Mouse (Mus musculus): Measurements from ENCODE around the gene Phf11d.
"Not testable (repeated sequence)": the region's sequence is repeated elsewhere in the genome, so short reads cannot be mapped to it uniquely, and the experiment has no call there.

Phf11d gene

DNA sequence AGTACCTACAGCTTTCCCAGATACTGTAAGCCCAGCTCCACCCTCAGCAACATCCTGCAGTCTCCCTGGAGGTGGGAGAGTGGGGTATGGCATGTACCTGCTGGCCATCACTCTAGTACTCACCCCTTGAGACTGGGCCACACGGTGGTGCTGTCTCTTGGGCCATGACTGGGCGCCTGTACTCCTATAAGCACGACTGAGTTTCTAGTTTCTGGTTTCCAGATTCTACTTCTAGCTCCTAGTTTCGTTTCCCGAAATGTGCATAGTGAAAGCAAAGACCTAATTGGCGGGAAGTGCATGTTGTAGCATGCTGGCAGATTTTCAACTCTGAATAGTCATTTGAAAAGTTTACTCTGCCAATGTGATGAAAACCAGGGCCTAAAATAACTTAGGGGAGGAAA lies at the start of gene Phf11d:
TSS of gene Phf11d (minus strand) at position 227 of the 401 bp plus-strand sequence.
- no peak for DNase-seq (ENCODE audit: low read depth, low spot score)

DNA sequence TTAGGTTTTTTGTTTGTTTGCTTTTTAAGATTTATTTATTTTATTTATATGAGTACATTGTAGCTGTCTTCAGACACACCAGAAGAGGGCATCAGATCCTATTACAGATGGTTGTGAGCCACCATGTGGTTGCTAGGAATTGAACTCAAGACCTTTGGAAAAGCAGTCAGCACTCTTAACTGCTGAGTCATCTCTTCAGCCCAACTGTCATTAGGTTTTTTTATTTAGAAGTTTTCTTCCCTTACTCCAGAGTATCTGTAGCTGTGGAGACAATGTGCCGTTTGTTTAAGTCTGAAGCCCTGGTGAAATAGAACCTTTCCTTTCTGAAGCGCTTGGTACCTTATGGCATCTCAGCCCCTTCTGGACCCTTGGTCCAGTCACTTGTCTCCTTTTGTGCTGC lies 49.7 kb upstream of the Phf11d start:
- DNase-seq (ENCODE audit: low read depth, low spot score) = not testable (repeated sequence)

DNA sequence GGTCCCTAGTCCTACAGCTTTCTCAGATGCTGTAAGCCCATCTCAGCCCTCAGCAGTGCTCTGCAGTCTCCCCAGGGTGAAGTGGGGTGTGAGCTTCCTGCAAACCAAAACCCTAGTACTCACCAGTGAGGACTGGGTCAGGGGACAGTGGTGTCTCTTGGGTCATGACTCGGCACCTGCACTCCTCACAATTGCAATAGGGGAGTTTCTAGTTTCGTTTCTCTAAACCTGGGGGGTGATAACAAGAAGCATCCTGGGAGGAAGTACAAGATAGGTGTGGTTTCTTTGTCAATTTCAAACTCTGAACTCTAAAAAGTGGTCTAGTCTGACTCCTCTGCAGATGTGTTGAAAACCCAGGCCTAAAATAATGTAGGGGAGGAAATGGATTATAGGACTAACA lies 31.7 kb upstream of the Phf11d start:
- no peak for DNase-seq (ENCODE audit: low read depth, low spot score)

DNA sequence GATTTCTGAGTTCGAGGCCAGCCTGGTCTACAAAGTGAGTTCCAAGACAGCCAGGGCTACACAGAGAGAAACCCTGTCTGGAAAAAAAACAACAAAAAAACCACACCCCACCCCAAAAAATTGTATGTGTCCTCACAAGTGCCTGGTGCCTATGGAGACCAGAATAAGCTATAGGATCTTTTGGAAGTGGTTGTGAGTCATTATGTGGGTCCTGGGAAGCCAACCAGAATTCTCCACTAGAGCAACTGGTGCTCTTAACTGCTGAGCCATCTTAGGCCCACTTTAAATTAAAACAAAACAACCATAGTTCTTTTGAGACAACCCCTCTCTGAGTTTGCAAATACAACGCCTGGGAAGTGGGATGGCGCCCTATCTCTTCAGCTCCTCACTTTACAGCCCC lies 30.0 kb upstream of the Phf11d start, which contains the start of gene Phf11c:
TSS of gene Phf11c (minus strand) at position 101 of the 400 bp plus-strand sequence.
- DNase-seq (ENCODE audit: low read depth, low spot score) = no peak

DNA sequence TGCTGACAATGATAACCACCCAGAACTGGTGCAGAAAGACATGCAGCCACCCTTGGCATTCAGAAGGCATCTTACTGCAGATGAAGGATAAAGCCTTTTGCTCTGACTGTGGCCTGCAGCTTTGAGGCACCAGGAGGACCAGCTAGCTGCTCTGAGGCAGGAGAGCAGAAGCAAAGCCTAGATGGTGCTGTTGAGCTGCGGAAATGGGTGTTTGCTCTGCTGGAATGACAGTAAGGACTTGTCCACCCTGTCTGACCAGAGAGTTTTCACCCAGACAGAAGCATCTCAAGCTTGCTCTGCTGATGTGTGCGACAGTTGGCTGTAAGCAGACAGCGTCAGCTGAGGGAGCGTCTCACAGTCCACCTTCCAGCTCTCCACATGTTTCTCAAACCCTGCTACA lies 24.9 kb upstream of the Phf11d start:
- not testable (repeated sequence) for DNase-seq (ENCODE audit: low read depth, low spot score)

DNA sequence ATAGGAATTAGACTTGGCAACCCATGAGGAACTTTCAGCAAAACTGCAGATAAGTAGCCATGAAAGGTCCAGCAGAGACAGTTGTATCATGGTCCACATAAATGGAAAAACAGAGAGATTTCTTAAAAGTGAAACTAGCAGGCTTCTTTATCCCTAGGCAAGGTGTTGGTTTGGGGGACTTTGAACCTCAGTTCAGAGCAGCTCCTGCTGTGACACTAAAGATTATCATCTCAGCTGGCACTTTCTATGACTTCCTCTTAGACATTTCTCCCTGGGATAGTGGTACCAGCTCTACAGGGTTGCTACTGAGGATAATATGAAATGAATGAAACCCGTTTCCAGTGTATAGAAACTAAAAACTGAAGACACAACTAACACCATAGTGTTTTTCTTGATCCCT lies 24.3 kb upstream of the Phf11d start:
- DNase-seq (ENCODE audit: low read depth, low spot score) = no peak

DNA sequence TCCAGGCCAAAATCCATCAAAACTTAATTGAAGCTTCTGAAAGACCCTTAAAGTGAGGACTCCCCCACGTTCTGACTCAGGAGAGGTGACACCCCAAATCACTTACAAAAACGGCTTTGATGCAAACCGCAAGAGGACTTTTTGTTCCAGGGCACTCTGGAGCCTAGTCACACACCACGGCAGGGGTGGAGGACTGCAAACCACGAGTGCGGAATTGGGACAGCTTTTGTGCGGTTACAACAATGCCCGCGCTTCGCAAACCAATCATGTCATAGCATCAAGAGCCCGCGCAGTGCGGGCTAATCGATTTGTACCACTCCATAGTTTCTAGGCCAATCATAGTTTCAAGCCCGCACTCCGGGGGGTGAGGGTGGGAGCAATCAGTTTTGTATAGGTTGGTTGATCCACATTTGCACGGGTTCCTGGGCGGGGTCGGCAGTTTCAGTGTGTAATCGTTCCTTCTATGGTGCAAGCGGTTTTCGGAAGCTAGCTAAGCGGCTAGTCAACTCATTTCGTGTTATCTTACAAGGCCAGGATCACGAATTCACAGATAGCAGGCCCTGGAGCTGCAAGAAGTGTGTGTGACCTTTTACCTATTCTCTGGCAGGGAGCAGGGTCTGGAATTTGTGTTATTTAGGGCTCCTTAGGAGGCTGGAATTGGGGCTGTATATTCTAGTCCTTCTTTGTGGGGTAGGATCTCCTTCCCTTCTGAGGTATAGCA lies 5.2 kb upstream of the Phf11d start:
- no peak for DNase-seq (ENCODE audit: low read depth, low spot score)

DNA sequence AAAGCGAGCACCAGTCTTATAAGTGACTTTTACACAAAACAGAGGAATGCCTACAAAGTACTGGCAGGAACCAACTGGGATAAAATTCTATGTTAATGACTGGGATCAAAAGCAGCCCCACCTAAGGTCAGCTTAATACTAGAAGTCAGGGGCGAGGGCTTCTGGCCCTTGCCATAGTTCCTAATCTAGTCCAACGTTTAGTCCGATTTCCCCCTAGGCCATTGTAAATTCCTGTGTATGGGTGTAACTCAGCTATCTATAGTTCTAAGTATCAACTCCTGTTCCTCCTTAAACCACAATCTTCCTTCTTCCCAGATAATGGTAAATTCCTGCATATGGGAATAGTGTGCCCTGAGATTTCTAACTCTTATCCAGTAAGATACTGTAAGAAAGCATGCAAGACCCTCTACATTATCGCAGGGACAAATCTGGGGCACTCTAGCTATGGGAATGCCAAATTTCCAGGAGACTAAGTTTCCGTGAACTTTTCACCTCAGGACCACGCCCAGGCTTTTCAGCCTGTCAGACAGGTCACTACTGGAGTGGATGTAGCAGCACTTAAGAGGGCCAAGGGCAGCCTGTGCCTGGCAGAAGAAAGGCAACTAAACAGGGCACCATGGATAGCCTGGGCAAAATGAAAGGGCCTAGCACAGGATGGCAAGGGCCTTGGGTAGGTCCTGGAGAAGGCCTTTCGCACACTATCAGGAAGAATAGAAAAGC lies 1.3 kb upstream of the Phf11d start:
- DNase-seq (ENCODE audit: low read depth, low spot score) = no peak

DNA sequence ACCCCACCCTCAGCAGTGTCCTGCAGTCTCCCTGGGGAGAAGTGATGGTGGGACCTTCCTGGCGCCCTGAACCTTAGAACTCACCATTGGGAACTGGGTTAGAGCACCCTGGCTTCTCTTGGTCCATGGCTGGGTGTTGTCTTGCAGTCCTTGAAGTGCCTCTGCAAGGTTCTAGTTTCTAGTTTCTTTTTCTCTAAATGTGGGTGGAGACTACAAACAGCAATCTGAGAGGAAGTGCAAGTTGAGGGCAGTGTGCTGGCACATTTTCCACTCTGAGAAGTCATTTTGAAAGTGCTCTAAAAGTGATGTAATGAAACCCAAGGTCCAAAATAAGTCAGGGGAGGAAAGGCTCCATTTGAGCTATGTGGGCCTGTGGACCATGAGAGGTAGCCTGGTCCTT lies 24.1 kb downstream of the Phf11d start, which contains the start of gene Phf11b:
TSS of gene Phf11b (minus strand) at position 163 of the 400 bp plus-strand sequence.
- not testable (repeated sequence) for DNase-seq (ENCODE audit: low read depth, low spot score)

DNA sequence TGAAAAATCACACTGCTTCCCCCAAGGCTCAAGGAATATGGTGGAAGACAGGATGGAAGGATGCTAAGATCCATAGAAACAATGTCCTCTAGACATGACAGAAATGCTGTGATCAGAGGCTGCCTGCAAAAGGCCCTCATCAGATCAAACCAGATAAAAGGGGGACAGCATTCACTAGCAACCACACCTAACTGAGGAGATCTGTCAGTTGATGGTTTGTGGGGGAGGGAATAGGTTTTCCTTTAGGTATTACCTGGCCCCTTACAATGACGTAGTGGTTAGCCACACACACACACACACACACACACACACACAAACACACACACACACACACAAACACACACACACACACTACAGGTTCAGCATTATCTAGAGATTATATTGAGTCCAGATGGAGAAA lies 25.7 kb downstream of the Phf11d start:
- DNase-seq (ENCODE audit: low read depth, low spot score) = no peak

DNA sequence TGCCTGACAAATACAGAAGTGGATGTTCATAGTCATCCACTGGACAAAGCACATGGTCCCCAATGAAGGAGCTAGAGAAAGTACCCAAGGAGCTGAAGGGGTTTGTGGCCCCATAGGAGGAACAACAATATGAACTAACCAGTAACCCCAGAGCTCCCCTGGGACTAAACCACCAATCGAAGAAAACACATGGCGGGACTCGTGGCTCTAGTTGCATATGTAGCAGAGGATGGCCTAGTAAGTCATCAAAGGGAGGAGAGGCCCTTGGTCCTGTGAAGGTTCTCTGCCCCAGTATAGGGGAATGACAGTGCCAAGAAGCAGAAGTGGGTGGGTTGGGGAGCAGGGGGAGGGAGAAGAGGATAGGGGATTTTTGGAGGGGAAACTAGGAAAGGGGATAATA lies 29.2 kb downstream of the Phf11d start:
- not testable (repeated sequence) for DNase-seq (ENCODE audit: low read depth, low spot score)

DNA sequence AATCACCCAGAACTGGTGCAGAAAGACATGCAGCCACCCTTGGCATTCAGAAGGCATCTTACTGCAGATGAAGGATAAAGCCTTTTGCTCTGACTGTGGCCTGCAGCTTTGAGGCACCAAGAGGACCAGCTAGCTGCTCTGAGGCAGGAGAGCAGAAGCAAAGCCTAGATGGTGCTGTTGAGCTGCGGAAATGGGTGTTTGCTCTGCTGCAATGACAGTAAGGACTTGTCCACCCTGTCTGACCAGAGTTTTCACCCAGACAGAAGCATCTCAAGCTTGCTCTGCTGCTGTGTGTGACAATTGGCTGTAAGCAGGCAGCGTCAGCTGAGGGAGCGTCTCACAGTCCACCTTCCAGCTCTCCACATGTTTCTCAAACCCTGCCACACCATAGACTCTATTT lies 34.8 kb downstream of the Phf11d start:
- not testable (repeated sequence) for DNase-seq (ENCODE audit: low read depth, low spot score)

DNA sequence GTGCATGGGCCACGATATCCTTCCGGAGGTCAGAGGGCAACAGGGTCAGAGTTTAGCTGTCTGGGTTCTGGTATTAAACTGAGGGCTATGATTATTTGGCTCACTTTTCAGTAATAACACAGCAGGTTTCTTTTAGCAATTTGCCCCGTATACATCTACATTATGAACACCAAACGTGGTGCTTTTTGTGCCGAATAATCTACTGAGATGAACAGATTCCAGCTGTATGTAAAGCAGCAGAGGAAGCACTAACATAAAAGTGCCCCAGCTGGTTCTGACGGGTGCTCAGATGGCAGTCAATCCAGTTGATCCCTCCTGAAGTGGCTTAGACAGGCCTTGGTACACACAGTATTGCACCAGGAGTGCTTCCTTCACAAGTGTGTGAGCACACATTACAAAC lies 45.3 kb downstream of the Phf11d start:
- not testable (repeated sequence) for DNase-seq (ENCODE audit: low read depth, low spot score)

DNA sequence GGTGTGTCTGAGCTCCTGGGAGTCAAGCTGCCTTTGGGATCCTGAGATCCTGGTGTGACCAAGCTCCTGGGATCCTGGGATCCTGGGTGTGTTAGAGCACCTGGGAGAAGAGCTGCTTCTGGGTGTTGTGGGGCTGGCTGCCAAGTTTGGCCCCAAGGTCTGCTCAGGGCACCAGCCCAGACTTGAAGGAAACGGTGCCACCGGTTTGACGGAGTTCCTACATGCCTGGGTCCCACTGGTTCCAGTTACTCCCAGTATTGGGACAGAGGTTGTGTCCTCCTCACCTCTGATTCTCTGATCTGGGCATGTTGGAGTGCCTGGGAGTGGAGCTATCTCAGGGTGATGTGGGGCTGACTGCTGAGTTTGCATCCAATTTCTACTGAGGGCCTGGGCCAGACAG lies 46.2 kb downstream of the Phf11d start:
- not testable (repeated sequence) for DNase-seq (ENCODE audit: low read depth, low spot score)
